Mouse (Mus musculus): Measurements from ENCODE around the gene Agmo.

GRCm38 (mm10) chr12:37450366-37451156 lies 209.1 kb downstream of the Agmo start:
- TF ChIP-seq CTCF (IDR thresholded peaks at IDR 0.05; ENCODE audit: control insufficient read depth, insufficient read depth, insufficient read length) (no peak), FOSL1 (IDR thresholded peaks at IDR 0.05; ENCODE audit: insufficient read depth, low read length, poor library complexity, severe bottlenecking) (no peak), MYOD1 (IDR thresholded peaks at IDR 0.05; ENCODE audit: control insufficient read depth, insufficient read length, low read depth) (no peak)
